Comparison of ENCODE assay signal across 21 mouse cellular contexts in the genomic region with DNA sequence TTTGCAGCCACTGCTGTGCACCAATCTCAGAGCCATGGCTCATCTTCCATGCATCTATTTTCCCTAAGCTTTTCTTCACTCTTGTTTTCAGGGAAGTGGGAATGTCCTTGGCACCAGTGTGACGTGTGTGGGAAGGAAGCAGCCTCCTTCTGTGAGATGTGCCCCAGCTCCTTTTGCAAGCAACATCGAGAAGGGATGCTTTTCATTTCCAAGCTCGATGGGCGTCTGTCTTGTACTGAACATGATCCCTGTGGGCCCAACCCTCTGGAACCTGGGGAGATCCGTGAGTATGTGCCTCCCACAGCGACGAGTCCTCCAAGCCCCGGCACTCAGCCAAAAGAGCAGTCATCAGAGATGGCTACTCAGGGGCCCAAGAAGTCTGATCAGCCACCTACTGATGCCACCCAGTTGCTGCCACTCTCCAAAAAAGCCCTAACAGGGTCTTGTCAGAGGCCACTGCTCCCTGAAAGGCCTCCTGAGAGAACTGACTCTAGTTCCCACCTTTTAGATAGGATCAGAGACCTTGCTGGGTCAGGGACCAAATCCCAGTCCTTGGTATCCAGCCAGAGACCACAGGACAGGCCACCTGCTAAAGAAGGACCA. TPM values are rescaled to one million over a fixed set of nuclear protein-coding genes. Genes with fewer than 3 reads are reported as not detected.
DNase-seq lines count a peak whose midpoint lies in the region; ATAC-seq lines count a peak whose summit lies in the region.
"Had no signal": no experiment of that assay in that cellular context is flagged by ENCODE, and none has a peak within 500 bp of the region (broad histone marks: within the 10 kb centered on the region; RNA-seq: fewer than 3 reads in every experiment).

No protein-coding gene starts in this region.

- 0 out of 2 replicates have a peak, but pooled peaks have one; percentile 25 for ATAC-seq in erythroid progenitor cell, adult 5-6 weeks (replicated peaks; ENCODE audit: low FRiP score, poor library complexity, severe bottlenecking)
- ATAC-seq: forebrain, embryonic 15.5 days; hindbrain, postnatal 0 days; midbrain, embryonic 15.5 days had no signal

- DNase-seq in heart, adult 11 months, result peak; percentile 90
- DNase-seq in heart, adult 8-10 months (ENCODE audit: low spot score), result no peak
- peak; percentile 53 to 75 for DNase-seq in left cerebral cortex, adult 18-20 months (ENCODE audit: low spot score in 2 of 2)
- DNase-seq in left cerebral cortex, adult 11 months (ENCODE audit: low spot score), result no peak
- DNase-seq in right cerebral cortex, postnatal 36 days (ENCODE audit: low spot score in 2 of 2), result peak; percentile 54 to 70
- DNase-seq in kidney, postnatal 10 days, result no peak
- DNase-seq: adrenal gland, postnatal 14 days; cerebellum, adult 11-12 months; cerebellum, adult 9-11 months; embryo, embryonic 11 days; gastrocnemius, postnatal 14 days; heart, postnatal 36 days; kidney, adult 11 months; kidney, postnatal 25 days; lung, embryonic 14.5 days; lung, postnatal 14 days had no signal

RNA-seq across cellular contexts. Expression of gene Prelid1, which starts 8.2 kb away (rescaled TPM):
- total RNA-seq in heart, adult 8-10 months (2022), result 10 to 100 TPM; 31.4 to 47.5 (median 39.6) TPM
- 100 to 1,000 TPM; 171 to 182 TPM for total RNA-seq in left cerebral cortex, adult 18-20 months (2021)
- 81.3 and 131 TPM in 2 replicates for total RNA-seq in erythroid progenitor cell, adult 5-6 weeks (2015; ENCODE audit: low replicate concordance)
- 30.9 and 39.1 TPM in 2 replicates for total RNA-seq in erythroid progenitor cell, adult 5-6 weeks (2017; ENCODE audit: low replicate concordance)

RNA-seq across cellular contexts. Expression of gene Rab24, which starts 9.6 kb away (rescaled TPM):
- total RNA-seq in heart, adult 8-10 months (2022), result 10 to 100 TPM; 29.4 to 47.1 (median 38.3) TPM
- total RNA-seq in left cerebral cortex, adult 18-20 months (2021), result 10 to 100 TPM; 87.6 to 89.3 TPM
- 83.3 and 153 TPM in 2 replicates for total RNA-seq in erythroid progenitor cell, adult 5-6 weeks (2015; ENCODE audit: low replicate concordance)
- 19.8 and 40.4 TPM in 2 replicates for total RNA-seq in erythroid progenitor cell, adult 5-6 weeks (2017; ENCODE audit: low replicate concordance)

RNA-seq across cellular contexts. Expression of gene Mxd3, which starts 17.5 kb away (rescaled TPM):
- under 1 TPM in 2 of 4 experiments, not detected in 2; 0.46 to 0.97 TPM for total RNA-seq in heart, adult 8-10 months (2022)
- 1 to 10 TPM; 1.1 to 1.8 TPM for total RNA-seq in left cerebral cortex, adult 18-20 months (2021)
- 293 and 332 TPM in 2 replicates for total RNA-seq in erythroid progenitor cell, adult 5-6 weeks (2015; ENCODE audit: low replicate concordance)
- total RNA-seq in erythroid progenitor cell, adult 5-6 weeks (2017; ENCODE audit: low replicate concordance), result 162 and 195 TPM in 2 replicates
- total RNA-seq: liver, adult 2 months had no signal

RNA-seq across cellular contexts. Expression of gene Lman2, which starts 50.5 kb away (rescaled TPM):
- 10 to 100 TPM; 50.1 to 52.8 (median 51.7) TPM for total RNA-seq in heart, adult 8-10 months (2022)
- total RNA-seq in left cerebral cortex, adult 18-20 months (2021), result 10 to 100 TPM; 54.4 to 59.1 TPM
- total RNA-seq in erythroid progenitor cell, adult 5-6 weeks (2015; ENCODE audit: low replicate concordance), result 45.7 and 55.1 TPM in 2 replicates
- 56.6 and 75.6 TPM in 2 replicates for total RNA-seq in erythroid progenitor cell, adult 5-6 weeks (2017; ENCODE audit: low replicate concordance)

RNA-seq across cellular contexts. Expression of gene Rgs14, which starts 57.4 kb away (rescaled TPM):
- under 1 TPM; 0.19 to 0.80 (median 0.41) TPM for total RNA-seq in heart, adult 8-10 months (2022)
- 10 to 100 TPM; 57.5 to 60.7 TPM for total RNA-seq in left cerebral cortex, adult 18-20 months (2021)
- 9.0 and 14.7 TPM in 2 replicates for total RNA-seq in erythroid progenitor cell, adult 5-6 weeks (2015; ENCODE audit: low replicate concordance)
- 4.2 and 7.9 TPM in 2 replicates for total RNA-seq in erythroid progenitor cell, adult 5-6 weeks (2017; ENCODE audit: low replicate concordance)

Comparison
In these comparisons a context has a peak if more than half of its experiments do, and no peak if none do; other contexts are left out.
1. DNase-seq: peak in heart, adult 11 months (single experiment), left cerebral cortex, adult 18-20 months (2 of 2) and right cerebral cortex, postnatal 36 days (2 of 2); none in heart, adult 8-10 months (single experiment), left cerebral cortex, adult 11 months (single experiment) and kidney, postnatal 10 days (single experiment).
2. RNA of gene Mxd3, which starts 17.5 kb away (total RNA-seq): 162 to 332 TPM in erythroid progenitor cell, adult 5-6 weeks; 1.1 to 1.8 TPM in left cerebral cortex, adult 18-20 months and 0.46 to 0.97 TPM in heart, adult 8-10 months; every median in the first group is over 10 times any median in the second.